Mouse (Mus musculus) kidney, adult 2 months (tissue): ENCODE results near the gene Arl5c. TPM values are rescaled to one million over a fixed set of nuclear protein-coding genes. Genes with fewer than 3 reads are reported as not detected.

Experiments
- DNase-seq: peaks from one replicate; pipeline ENCODE4 v3.0.0; 2021
- H3K27ac ChIP-seq: fragments of 200-500 bp; 2 replicates; pipeline ENCODE4 v1.5.1; 2012; ENCODE audit warnings: low read depth, low read length, control low read depth, inconsistent platforms; ENCODE audit not compliant: insufficient read depth
- H3K27me3 ChIP-seq: fragments of 200-500 bp; replicated peaks from 2 replicates; pipeline ENCODE4 v1.6.1; 2012; ENCODE audit warnings: mild to moderate bottlenecking, moderate library complexity, low read length, inconsistent platforms; ENCODE audit not compliant: control insufficient read depth, insufficient read depth
- H3K36me3 ChIP-seq: fragments of 200-500 bp; 2 replicates; pipeline ENCODE4 v1.6.1; 2012; ENCODE audit warnings: mild to moderate bottlenecking, moderate library complexity, low read length, inconsistent platforms; ENCODE audit not compliant: control insufficient read depth, insufficient read depth
- H3K4me1 ChIP-seq: fragments of 200-500 bp; 2 replicates; pipeline ENCODE4 v1.6.1; 2011; ENCODE audit warnings: low read length; ENCODE audit not compliant: control insufficient read depth, insufficient read depth
- H3K4me3 ChIP-seq: fragments of 200-500 bp; 2 replicates; pipeline ENCODE4 v1.5.1; 2011; ENCODE audit warnings: mild to moderate bottlenecking, low read depth, low read length, control low read depth; ENCODE audit not compliant: insufficient read depth
- CTCF ChIP-seq: fragments of 200-500 bp; conservative IDR thresholded peaks from 2 replicates; pipeline ENCODE4 v1.5.1; 2011; ENCODE audit warnings: low read depth, mild to moderate bottlenecking, control low read depth, low read length, moderate library complexity, mixed read lengths; ENCODE audit not compliant: insufficient read depth, insufficient read length
- POLR2A ChIP-seq: fragments of 200-500 bp; IDR thresholded peaks from one replicate; pipeline ENCODE4 v1.6.1; 2011; ENCODE audit warnings: low read depth, low read length, control low read depth
- WGBS: fragments of 180-500 bp; shearing (Covaris S2); methylation state at CpG from one replicate; pipeline ENCODE4 v1.1.7; 2018; 5-methylcytosine and 5-hydroxymethylcytosine counted together
- polyA plus RNA-seq: library from polyadenylated mRNA; depleted of rRNA; stranded (reverse); fragments of >200 nt; gene quantifications from 2 replicates; pipeline ENCODE4 v1.2.3, GENCODE M21; 2012

The Arl5c gene
- polyA plus RNA-seq, 1 experiment: 2.8 TPM

DNA sequence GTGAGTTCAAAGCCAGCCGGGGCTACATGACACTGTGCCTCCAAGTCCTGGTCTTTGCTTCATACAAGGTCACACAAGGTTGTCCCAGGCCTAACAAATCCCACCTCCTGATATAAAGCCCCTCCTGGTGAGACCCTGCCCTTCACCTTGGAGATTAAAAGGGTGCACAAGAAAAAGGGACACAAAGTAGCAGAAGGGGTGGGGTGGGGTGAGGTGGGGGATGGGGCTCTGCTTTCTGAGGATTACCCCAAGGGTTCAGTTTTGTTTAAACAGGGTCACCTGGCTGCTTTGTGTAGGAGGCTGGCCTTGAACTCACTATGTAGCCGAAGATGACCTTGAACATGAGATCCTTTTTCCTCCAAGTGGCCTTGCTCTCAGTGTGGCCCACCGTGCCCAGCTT is 12.5 kb downstream of the Arl5c start:
- DNase-seq: no peak
- Histone ChIP-seq H3K36me3 (no peaks in the 10 kb centered on the region), H3K27ac (no peak overlapping the region), H3K4me1 (no peaks in the 10 kb centered on the region), H3K27me3 (no peaks in the 10 kb centered on the region), H3K4me3 (no peak overlapping the region)
- no peak for TF ChIP-seq CTCF
- no peak for TF ChIP-seq POLR2A
- 91% methylated on average over 3 of the region's 3 CpGs for WGBS

DNA sequence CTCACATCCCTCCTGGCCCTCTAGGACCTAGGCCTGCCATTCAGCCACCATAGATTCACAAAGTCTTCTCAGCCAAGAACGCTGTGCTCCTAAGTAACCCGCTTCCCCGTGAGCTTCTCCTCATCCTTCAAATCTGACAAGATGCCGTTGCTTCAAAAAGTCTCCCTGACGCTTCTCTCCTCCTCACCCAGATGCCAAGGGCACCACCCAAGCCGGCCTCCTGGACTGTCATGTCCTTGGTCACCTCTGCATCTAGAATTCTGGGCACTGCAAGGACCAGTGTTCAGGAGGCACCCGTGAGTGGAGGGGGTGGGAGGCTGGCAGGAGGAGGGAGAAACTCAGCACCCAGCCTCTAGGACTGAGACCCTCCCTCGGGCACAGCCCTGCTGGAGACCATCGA is 13.3 kb downstream of the Arl5c start:
- Histone ChIP-seq H3K36me3 (no peaks in the 10 kb centered on the region), H3K4me3 (no peak overlapping the region), H3K27ac (no peak overlapping the region), H3K4me1 (no peaks in the 10 kb centered on the region), H3K27me3 (no peaks in the 10 kb centered on the region)
- DNase-seq: no peak
- 88% methylated on average over 9 of the region's 9 CpGs for WGBS
- no peak for TF ChIP-seq POLR2A
- TF ChIP-seq CTCF: no peak

DNA sequence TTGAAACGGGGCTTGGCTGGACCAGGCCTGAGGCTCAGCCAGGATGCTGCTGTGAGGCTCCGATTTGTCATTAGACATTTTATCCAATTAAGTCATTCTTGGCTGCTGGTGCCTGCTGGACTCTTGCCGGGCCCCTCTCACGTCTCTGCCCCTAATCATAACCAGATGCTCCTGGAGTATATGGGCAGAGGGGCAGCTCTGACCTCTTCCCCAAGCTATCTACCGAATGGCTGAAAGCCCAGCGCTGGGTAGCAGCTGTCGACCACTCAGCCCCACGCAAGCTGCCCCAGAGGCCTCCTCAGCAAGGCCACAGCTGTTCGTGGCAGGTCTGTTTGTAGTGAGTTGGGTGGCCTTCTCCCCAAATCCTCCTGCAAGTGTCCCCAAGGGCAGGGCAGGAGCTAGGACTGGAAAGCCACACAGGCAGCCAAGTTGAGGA is 15.4 kb downstream of the Arl5c start:
- H3K36me3 ChIP-seq: no peaks in the 10 kb centered on the region
- no peak for DNase-seq
- H3K4me3 ChIP-seq: no peak overlapping the region
- no peak overlapping the region for H3K27ac ChIP-seq
- no peak for TF ChIP-seq POLR2A
- no peak for TF ChIP-seq CTCF
- WGBS: 75% methylated on average over 9 of the region's 9 CpGs
- H3K27me3 ChIP-seq: no peaks in the 10 kb centered on the region
- no peaks in the 10 kb centered on the region for H3K4me1 ChIP-seq

DNA sequence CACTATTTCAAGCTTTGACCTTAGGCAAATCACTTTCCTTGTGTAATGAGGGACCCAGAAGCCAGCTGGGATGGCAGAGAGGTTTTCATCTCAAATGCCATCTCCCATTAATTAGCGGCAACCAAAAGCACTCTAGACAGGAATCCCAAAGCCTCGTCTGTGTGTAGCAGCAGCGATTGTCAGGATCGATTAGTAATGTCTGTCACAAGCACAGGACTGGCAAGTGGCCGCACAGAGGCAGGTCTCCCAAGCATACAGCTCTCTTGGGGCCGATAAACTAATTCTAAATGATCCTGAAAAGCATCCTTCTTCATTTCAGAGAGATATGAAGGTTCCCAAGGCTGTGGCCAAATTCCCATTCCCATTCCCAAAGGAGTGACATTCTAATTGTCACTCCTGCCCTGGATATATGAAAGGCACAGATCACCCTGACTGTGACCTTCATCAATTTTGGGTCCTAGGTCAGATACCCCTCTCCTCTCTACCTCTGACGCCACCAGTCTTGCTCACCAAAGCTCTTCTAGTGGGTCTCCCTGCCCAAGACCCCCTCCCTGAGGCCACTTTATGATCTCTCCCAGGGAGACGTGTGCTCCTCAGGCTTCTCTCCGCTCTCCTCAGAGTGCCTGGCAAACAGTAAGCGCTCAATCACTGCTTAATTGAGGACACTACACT is 16.0 kb downstream of the Arl5c start:
- Histone ChIP-seq H3K4me1 (0 out of 2 replicates have a peak, but pooled peaks cover under 1% of the 10 kb centered on the region), H3K27ac (no peak overlapping the region), H3K4me3 (no peak overlapping the region), H3K36me3 (no peaks in the 10 kb centered on the region), H3K27me3 (no peaks in the 10 kb centered on the region)
- DNase-seq: no peak
- 80% methylated on average over 10 of the region's 10 CpGs for WGBS
- TF ChIP-seq CTCF: no peak
- TF ChIP-seq POLR2A: no peak

DNA sequence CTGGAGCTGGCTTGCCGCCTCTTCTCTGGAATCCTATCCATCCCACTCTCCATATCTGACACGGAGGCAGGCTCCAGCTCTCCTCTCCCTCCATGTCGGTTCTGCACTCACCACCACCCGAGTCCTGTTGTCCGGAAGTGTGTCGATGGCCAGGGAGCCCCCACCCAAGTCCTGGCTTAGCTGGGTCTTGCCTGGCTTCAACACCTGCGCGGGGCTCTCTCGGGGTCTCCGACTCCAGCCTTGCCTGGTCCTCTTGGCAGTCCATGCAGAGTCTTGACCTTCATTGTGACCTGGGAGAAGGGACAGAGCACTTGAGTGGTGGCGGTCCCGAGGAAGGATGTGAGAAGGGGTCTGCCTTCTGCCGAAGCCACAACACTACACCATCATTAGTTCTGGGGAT is 17.6 kb downstream of the Arl5c start:
- Histone ChIP-seq H3K36me3 (no peaks in the 10 kb centered on the region), H3K27me3 (no peaks in the 10 kb centered on the region), H3K4me1 (peaks cover 12% of the 10 kb centered on the region; the same call in 1 of the 2 replicates), H3K27ac (no peak overlapping the region), H3K4me3 (no peak overlapping the region)
- 89% methylated on average over 13 of the region's 13 CpGs for WGBS
- DNase-seq: no peak
- TF ChIP-seq CTCF: no peak
- TF ChIP-seq POLR2A: no peak

DNA sequence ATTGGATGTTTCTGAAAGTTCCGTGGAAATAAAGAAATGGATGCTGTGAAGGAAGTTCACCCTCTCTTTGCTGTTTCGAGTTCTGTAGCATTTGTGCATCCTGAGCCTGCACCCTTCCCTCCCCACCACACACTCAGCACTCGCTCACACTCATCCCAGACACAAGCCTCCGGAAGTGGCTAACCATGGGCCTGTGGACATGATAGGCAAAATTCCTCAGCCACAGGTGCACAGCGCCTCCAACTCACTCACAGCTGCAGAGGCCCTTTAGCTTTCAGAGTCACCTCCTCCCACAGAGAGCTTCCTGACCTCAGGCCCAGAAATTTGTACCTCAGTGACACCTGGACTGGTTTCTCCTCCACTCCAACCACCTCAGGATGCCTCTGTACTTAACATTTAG is 18.2 kb downstream of the Arl5c start:
- Histone ChIP-seq H3K4me1 (peaks cover 12% of the 10 kb centered on the region; the same call in 1 of the 2 replicates), H3K27me3 (no peaks in the 10 kb centered on the region), H3K4me3 (no peak overlapping the region), H3K27ac (no peak overlapping the region), H3K36me3 (no peaks in the 10 kb centered on the region)
- no peak for DNase-seq
- 86% methylated on average over 5 of the region's 5 CpGs for WGBS
- TF ChIP-seq CTCF: no peak
- TF ChIP-seq POLR2A: no peak

DNA sequence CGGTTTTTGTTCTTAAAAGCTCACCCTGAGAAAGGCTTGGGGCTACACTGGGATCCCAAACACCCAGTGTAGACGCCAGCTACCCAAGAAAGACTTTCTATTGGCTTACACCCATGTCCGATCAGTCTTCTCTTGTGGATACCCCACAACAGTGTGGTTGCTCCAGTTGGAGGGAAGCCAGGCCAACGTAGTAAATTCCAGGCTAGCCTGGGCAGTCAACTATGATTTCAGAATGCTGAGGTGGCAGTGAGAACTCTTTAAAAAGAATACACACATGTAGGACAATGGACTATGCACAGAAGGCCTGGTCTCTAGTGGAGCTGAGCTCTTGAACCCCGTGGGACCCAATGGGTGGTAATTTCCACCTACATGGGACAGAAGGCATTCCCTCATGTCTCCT is 21.2 kb downstream of the Arl5c start:
- Histone ChIP-seq H3K4me3 (no peak overlapping the region), H3K4me1 (peaks cover 12% of the 10 kb centered on the region; the same call in 1 of the 2 replicates), H3K36me3 (no peaks in the 10 kb centered on the region), H3K27me3 (no peaks in the 10 kb centered on the region), H3K27ac (no peak overlapping the region)
- no peak for TF ChIP-seq POLR2A
- no peak for TF ChIP-seq CTCF
- DNase-seq: peak; percentile 65
- WGBS: 64% methylated on average over 5 of the region's 5 CpGs
